Mouse (Mus musculus): ENCODE results near the gene Lpin3. TPM values are rescaled to one million over a fixed set of nuclear protein-coding genes. Genes with fewer than 3 reads are reported as not detected.

The Lpin3 gene
- polyA plus RNA-seq, 2 experiments = 2.3 to 2.9 TPM

GRCm38 (mm10) chr2:160911558-160912201 is 31.2 kb downstream of the Lpin3 start:
- peak overlapping the region; percentile 87 for H3K4me2 ChIP-seq (replicated peaks; ENCODE audit: low read depth, low read length, severe bottlenecking)
- WGBS = under 1% methylated on average over 41 of the region's 64 CpGs
- peak overlapping the region; percentile 82 for H3K9ac ChIP-seq (ENCODE audit: low read depth, low read length, severe bottlenecking)
- peak overlapping the region; percentile 65 for H3K4me3 ChIP-seq (replicated peaks; ENCODE audit: low read length)
- peaks cover 29% of the 10 kb centered on the region for H3K36me3 ChIP-seq (ENCODE audit: control insufficient read depth, insufficient read depth, low read length)
- ATAC-seq (ENCODE audit: low FRiP score, low read depth) (peak; percentile 45), DNase-seq (ENCODE audit: low spot score) (peak; percentile 71)
- H3K9me3 ChIP-seq (ENCODE audit: control insufficient read depth, low read length) = no peaks in the 10 kb centered on the region
- no peak for TF ChIP-seq POLR2A (IDR thresholded peaks at IDR 0.05; ENCODE audit: borderline replicate concordance, extremely low read depth, insufficient read depth, insufficient read length)
- H3K27me3 ChIP-seq (ENCODE audit: control insufficient read depth, insufficient read depth, low read length) = no peaks in the 10 kb centered on the region; the same call in 1 of the 2 replicates
- peak overlapping the region; percentile 81 for H3K27ac ChIP-seq (replicated peaks; ENCODE audit: low read depth, low read length)
- H3K4me1 ChIP-seq (ENCODE audit: control insufficient read depth, insufficient read depth, low read length) = peaks cover 25% of the 10 kb centered on the region

DNA sequence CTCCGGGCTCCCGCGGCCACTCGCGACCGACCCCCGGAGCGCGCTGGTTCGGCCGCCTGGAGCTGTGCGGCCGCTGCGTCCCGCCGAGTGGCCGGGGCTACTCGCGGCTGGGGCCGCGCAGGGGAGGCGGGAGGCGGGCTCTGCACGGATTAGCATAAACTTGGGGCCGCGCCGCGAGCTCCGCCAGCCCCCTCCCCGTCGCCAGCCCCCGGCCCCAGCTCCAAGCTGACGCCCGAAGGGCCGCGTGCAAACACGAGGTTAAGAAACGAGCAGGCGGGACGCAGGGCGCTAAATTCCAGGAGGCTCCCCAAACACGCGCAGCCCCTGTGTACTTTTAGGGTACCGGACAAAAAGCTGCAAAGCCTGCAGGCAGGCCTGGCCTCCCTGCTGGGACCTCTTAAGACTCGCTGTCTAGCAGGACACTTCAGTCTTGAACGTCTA is 31.8 kb downstream of the Lpin3 start, which contains the start of gene Emilin3:
Gene Emilin3 (minus strand): TSS at position 98 of the 441 bp plus-strand sequence.
- no peaks in the 10 kb centered on the region; the same call in 1 of the 2 replicates for H3K27me3 ChIP-seq (ENCODE audit: control insufficient read depth, insufficient read depth, low read length)
- WGBS = 2% methylated on average over 37 of the region's 46 CpGs
- peaks cover 25% of the 10 kb centered on the region for H3K4me1 ChIP-seq (ENCODE audit: control insufficient read depth, insufficient read depth, low read length)

DNA sequence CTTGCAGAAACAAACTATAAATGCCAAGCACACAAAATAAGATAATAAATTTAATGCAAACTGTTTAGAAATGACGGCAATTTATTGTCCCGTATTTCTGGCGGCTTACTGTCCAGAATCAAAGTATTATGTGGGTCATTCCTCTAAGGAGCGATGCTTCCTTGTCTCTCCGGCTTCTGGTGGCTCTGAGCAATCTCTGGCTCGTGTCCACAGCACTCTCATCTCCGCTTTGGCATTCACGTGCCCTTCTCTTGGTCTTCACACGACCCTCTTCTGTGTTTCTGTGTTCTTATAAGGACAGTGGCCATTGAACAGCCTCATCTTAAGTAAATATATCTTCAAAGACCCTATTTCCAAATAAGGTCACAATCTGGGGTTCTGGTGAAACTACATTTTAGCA is 34.2 kb downstream of the Lpin3 start:
- peaks cover 25% of the 10 kb centered on the region for H3K4me1 ChIP-seq (ENCODE audit: control insufficient read depth, insufficient read depth, low read length)
- H3K4me3 ChIP-seq (replicated peaks; ENCODE audit: low read length) = no peak overlapping the region
- ATAC-seq (ENCODE audit: low FRiP score, low read depth) (no peak), DNase-seq (ENCODE audit: low spot score) (no peak)
- WGBS = 80% methylated on average over 9 of the region's 9 CpGs
- no peaks in the 10 kb centered on the region for H3K9me3 ChIP-seq (ENCODE audit: control insufficient read depth, low read length)
- no peaks in the 10 kb centered on the region; the same call in 1 of the 2 replicates for H3K27me3 ChIP-seq (ENCODE audit: control insufficient read depth, insufficient read depth, low read length)
- H3K9ac ChIP-seq (ENCODE audit: low read depth, low read length, severe bottlenecking) = no peak overlapping the region
- H3K4me2 ChIP-seq (replicated peaks; ENCODE audit: low read depth, low read length, severe bottlenecking) = no peak overlapping the region
- 0 out of 2 replicates have a peak, but pooled peaks cover under 1% of the 10 kb centered on the region for H3K36me3 ChIP-seq (ENCODE audit: control insufficient read depth, insufficient read depth, low read length)
- TF ChIP-seq POLR2A (IDR thresholded peaks at IDR 0.05; ENCODE audit: borderline replicate concordance, extremely low read depth, insufficient read depth, insufficient read length) = no peak
- no peak overlapping the region for H3K27ac ChIP-seq (replicated peaks; ENCODE audit: low read depth, low read length)

More for the DNA sequence above, 31.8 kb downstream of the Lpin3 start, which contains the start of gene Emilin3:
- Histone ChIP-seq H3K36me3 (ENCODE audit: control insufficient read depth, insufficient read depth, low read length) (peaks cover 23% of the 10 kb centered on the region), H3K9me3 (ENCODE audit: control insufficient read depth, low read length) (no peaks in the 10 kb centered on the region), H3K27ac (replicated peaks; ENCODE audit: low read depth, low read length) (peak within 1 kb of the TSS; percentile 81), H3K9ac (ENCODE audit: low read depth, low read length, severe bottlenecking) (peak within 1 kb of the TSS; percentile 82), H3K4me3 (replicated peaks; ENCODE audit: low read length) (peak within 1 kb of the TSS; percentile 65), H3K4me2 (replicated peaks; ENCODE audit: low read depth, low read length, severe bottlenecking) (peak within 1 kb of the TSS; percentile 87)
- ATAC-seq (ENCODE audit: low FRiP score, low read depth) = peak; percentile 84
- DNase-seq (ENCODE audit: low spot score) = peak; percentile 56
- no peak for TF ChIP-seq POLR2A (IDR thresholded peaks at IDR 0.05; ENCODE audit: borderline replicate concordance, extremely low read depth, insufficient read depth, insufficient read length)

- Histone ChIP-seq H3K27me3 (ENCODE audit: control insufficient read depth, insufficient read depth, low read length) (no peaks in the 10 kb centered on the region; the same call in 1 of the 2 replicates), H3K4me3 (replicated peaks; ENCODE audit: low read length) (no peak overlapping the region), H3K27ac (replicated peaks; ENCODE audit: low read depth, low read length) (no peak overlapping the region), H3K9me3 (ENCODE audit: control insufficient read depth, low read length) (no peaks in the 10 kb centered on the region), H3K9ac (ENCODE audit: low read depth, low read length, severe bottlenecking) (no peak overlapping the region), H3K4me1 (ENCODE audit: control insufficient read depth, insufficient read depth, low read length) (peaks cover 23% of the 10 kb centered on the region), H3K36me3 (ENCODE audit: control insufficient read depth, insufficient read depth, low read length) (no peaks in the 10 kb centered on the region), H3K4me2 (replicated peaks; ENCODE audit: low read depth, low read length, severe bottlenecking) (no peak overlapping the region)
- ATAC-seq (ENCODE audit: low FRiP score, low read depth) (no peak), DNase-seq (ENCODE audit: low spot score) (no peak)
- 71% methylated on average over 13 of the region's 13 CpGs for WGBS
- no peak for TF ChIP-seq POLR2A (IDR thresholded peaks at IDR 0.05; ENCODE audit: borderline replicate concordance, extremely low read depth, insufficient read depth, insufficient read length)
Measured at GRCm38 (mm10) chr2:160915821-160916610, 35.5 kb downstream of the Lpin3 start.

GRCm38 (mm10) chr2:160916714-160917113 is 36.2 kb downstream of the Lpin3 start:
- Histone ChIP-seq H3K4me3 (replicated peaks; ENCODE audit: low read length) (no peak overlapping the region), H3K9ac (ENCODE audit: low read depth, low read length, severe bottlenecking) (no peak overlapping the region), H3K27ac (replicated peaks; ENCODE audit: low read depth, low read length) (no peak overlapping the region), H3K4me2 (replicated peaks; ENCODE audit: low read depth, low read length, severe bottlenecking) (no peak overlapping the region), H3K27me3 (ENCODE audit: control insufficient read depth, insufficient read depth, low read length) (no peaks in the 10 kb centered on the region), H3K36me3 (ENCODE audit: control insufficient read depth, insufficient read depth, low read length) (no peaks in the 10 kb centered on the region), H3K4me1 (ENCODE audit: control insufficient read depth, insufficient read depth, low read length) (peaks cover 19% of the 10 kb centered on the region), H3K9me3 (ENCODE audit: control insufficient read depth, low read length) (no peaks in the 10 kb centered on the region)
- no peak for TF ChIP-seq POLR2A (IDR thresholded peaks at IDR 0.05; ENCODE audit: borderline replicate concordance, extremely low read depth, insufficient read depth, insufficient read length)
- WGBS = 78% methylated on average over 8 of the region's 8 CpGs
- no peak for ATAC-seq (ENCODE audit: low FRiP score, low read depth)
- no peak for DNase-seq (ENCODE audit: low spot score)

All from limb, embryonic 14.5 days (tissue).